Mouse (Mus musculus) urinary bladder, postnatal 14 days (tissue): ENCODE data around the gene Glipr1l1.
"Not testable (repeated sequence)": the region's sequence is repeated elsewhere in the genome, so short reads cannot be mapped to it uniquely, and the experiment has no call there.

Experiments
- DNase-seq: peaks from one replicate; pipeline ENCODE4 v3.0.0; 2021; ENCODE audit warnings: low spot score

Glipr1l1 gene

GRCm38 (mm10) chr10:112059702-112060582 lies at the start of gene Glipr1l1:
TSS of gene Glipr1l1 (plus strand) at chr10:112060189.
- DNase-seq = peak; percentile 49

DNA sequence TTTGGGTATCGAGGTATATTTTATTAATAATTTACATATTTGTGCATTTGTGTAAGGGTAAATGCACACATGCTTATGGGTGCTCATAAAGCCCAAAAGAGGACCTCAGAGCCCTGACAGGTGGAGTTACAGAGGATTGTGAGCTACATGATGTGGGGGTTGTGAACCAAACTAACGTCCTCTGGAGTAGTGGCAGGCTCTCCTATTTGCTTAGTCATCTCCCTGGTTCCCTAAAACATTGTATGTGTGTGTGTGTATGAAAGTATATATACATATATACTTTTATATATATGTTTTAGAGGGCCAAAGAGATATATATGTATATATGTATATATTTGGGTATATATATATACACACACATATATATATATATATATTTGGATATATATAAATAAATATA lies 36.4 kb upstream of the Glipr1l1 start:
- no peak for DNase-seq

- not testable (repeated sequence) for DNase-seq
Measured at GRCm38 (mm10) chr10:112028689-112029088, 31.3 kb upstream of the Glipr1l1 start.

GRCm38 (mm10) chr10:112043523-112043922 lies 16.5 kb upstream of the Glipr1l1 start:
- not testable (repeated sequence) for DNase-seq

GRCm38 (mm10) chr10:112044283-112044682 lies 15.7 kb upstream of the Glipr1l1 start:
- not testable (repeated sequence) for DNase-seq

GRCm38 (mm10) chr10:112051220-112051619 lies 8.8 kb upstream of the Glipr1l1 start:
- DNase-seq = no peak

DNA sequence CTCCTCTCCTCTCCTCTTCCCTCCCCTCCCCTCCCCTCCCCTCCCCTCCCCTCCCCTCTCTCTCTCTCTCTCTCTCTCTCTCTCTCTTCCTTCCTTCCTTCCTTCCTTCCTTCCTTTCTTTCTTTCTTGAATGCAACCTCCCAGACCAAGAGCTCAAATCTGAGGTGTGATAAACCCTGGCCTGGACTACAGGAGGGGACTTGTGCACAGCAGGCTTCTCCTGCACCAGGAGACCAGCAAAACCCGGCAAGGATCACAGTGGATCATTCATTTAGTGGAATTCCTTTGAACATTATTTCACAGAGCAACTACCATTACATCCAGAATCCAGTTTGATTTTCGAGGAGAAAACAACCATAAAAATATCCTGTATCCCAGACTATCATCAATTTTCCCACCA lies 8.0 kb upstream of the Glipr1l1 start:
- not testable (repeated sequence) for DNase-seq

- DNase-seq = not testable (repeated sequence)
Measured at GRCm38 (mm10) chr10:112060583-112060934, 570 bp downstream of the Glipr1l1 start.

GRCm38 (mm10) chr10:112080044-112080443 lies 20.1 kb downstream of the Glipr1l1 start:
- DNase-seq = no peak

- DNase-seq = no peak
Measured at GRCm38 (mm10) chr10:112083157-112083556, 23.2 kb downstream of the Glipr1l1 start, which contains the start of gene Glipr1l2. TSS of gene Glipr1l2 (plus strand) at chr10:112083354.

- DNase-seq = peak; percentile 60
Measured at GRCm38 (mm10) chr10:112105785-112106184, 45.8 kb downstream of the Glipr1l1 start.

- no peak for DNase-seq
Measured at GRCm38 (mm10) chr10:112110401-112110800, 50.4 kb downstream of the Glipr1l1 start.

DNA sequence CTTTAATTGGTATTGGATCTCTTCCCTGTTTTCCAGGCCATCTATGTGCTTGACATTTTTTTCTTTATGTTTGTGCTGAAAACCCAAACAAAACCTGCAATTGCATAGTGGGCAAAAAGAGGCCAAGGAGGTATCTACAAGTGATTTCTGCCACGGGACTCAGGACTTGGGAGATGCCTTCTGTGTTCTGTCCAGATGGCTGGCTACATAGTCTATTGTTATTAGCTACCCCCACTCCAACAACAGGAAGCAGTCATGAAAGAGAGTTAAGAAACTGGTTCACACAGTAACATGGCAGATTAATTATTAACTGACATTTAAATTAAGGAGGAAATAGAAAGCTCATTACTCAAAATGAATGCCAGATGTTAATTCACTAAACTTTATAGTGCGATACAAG lies 65.1 kb downstream of the Glipr1l1 start:
- not testable (repeated sequence) for DNase-seq

DNA sequence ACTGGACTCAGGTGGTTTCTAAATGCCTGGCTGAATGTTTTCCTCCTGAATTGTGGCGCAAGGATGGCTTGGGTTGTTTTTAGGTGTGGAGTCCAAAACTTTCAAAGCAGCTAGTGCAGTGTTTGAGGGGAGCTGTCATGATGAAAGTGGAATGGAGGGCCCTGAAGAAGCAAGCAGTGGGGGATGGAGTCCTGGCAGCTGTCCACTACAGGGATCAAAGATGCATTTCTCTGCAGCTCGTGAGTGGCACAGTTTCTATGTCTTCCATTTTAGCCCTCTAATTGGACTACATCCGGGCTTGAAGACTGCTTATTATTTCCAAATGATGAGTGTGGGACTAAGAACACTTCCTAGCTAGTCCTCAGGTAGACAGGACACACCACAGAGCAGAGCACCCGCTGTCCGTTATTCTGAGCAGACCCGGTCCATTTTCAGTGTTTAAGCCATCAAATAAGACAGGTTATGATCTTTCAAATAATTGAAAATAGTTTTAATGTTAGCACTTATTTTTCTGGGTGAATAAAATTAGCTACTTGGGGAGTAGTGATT lies 67.8 kb downstream of the Glipr1l1 start:
- DNase-seq = not testable (repeated sequence)
